Mouse (Mus musculus) liver, postnatal 0 days (tissue): ENCODE data around the gene Arhgef6.

Source experiments
- CTCF ChIP-seq: sonication (generic); IDR thresholded peaks from 2 replicates; pipeline ENCODE4 v1.5.1; 2016; ENCODE audit warnings: antibody characterized with exemption, low read depth
- EP300 ChIP-seq: IDR thresholded peaks from 2 replicates; pipeline ENCODE4 v1.6.1; 2016; ENCODE audit warnings: antibody characterized with exemption, low read depth, mild to moderate bottlenecking

DNA sequence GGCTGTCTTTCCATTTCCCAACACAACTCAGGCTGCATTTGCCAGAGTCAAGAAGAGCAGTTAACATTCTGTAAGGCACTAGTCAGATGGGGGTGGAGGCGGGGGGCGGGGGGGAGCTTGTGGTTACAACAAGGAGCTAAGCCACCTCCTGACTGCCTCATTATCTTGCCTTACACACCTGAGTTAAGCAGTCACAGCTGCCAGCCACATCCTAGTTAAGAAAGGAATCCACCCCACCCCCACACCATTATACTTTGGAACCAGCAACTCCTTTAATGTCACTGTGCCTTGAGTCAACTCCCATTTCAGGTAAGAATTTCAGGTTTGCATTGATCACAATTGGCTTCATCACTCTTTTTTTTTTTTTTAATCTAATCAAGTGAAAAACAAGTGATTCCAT lies 28.5 kb downstream of the Arhgef6 start:
- TF ChIP-seq CTCF (no peak), EP300 (no peak)
